Mouse (Mus musculus): ENCODE results near the gene Apba3.
"Not testable (repeated sequence)": the region's sequence is repeated elsewhere in the genome, so short reads cannot be mapped to it uniquely, and the experiment has no call there.

The Apba3 gene

DNA sequence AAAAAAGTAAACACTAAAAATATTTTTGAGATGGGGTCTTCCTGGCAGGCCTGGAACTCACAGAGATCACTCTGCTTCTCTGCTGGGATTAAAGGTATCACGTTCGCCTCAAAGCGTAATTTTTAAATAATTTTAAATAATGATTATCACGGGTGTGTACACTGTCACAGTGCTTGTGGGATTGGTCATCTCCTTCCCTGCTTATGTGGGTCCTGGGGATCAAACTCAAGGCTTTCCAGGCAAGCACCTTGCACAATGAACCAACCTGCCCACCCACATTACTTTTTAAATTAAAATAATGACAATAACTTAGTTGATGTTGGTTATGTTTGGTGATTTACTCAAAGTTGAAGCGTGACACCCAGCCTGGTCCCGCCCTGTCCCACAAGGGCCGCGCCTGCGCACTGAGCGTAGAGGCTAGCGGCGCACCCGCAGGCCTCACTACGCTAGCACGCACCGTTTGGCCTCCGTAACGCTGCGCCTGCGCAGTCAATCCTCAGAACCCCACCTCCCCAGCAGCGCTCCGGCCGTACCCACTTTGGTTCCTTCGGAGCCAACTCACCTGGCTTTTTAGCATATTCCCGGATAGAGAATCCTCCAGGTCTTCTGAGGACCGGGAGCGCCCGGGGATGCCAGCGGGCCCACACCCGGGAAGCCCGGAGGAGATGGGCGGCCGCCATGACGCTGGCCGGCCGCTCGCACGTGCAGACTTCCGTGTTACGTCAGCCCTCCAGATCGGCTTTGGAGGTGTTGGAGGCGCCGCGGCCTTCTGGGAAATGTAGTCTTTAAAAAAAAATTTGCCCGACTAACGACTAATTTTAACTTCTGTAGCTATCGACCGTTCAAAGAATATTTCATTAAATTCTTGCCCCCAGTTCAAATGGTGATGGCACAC, at the start of gene Apba3, which contains the start of gene Mrpl54:
Apba3 (plus strand) TSS at position 750 of the 895 bp plus-strand sequence.
Mrpl54 (minus strand) TSS at position 724 of the 895 bp plus-strand sequence.
- DNase-seq (ENCODE audit: low spot score in 2 of 2): peak; percentile 97 to 98

DNA sequence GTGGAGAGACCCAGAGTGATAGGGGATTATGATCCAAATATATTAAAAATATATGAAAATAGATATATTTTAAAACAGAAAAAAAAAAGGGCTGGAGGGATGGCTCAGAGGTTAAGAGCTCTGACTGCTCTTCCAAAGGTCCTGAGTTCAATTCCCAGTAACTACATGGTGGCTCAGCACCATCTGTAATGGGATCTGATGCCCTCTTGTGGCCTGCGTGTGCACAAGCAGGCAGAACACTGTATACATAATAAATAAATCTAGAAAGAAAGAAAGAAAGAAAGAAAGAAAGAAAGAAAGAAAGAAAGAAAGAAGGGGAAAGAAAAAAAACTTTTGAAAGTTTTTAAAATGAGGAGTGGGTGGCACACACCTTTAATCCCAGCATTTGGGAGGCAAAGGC, 49.5 kb upstream of the Apba3 start:
- not testable (repeated sequence) for DNase-seq (ENCODE audit: low spot score in 2 of 2)

DNA sequence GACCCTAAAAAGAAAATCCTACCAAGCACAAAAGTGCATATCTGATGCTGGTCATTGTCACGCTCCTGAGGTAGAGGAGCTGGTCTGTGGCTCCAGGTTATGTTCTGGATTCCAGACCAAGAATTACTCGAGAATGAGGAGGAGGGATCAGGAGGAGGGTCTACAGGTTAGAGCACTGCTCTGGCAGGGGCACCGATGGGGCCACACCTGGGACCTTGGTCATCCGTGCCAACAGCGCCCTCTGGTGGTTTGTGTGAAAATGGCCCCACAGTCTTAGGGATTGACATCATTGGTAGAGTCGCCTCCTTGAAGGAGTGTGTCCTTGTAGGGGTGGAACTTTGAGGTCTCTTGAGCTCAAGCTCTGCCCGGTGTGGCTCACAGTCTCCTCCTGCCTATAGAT, 48.8 kb upstream of the Apba3 start:
- peak in 1 of 2 experiments; percentile 44 for DNase-seq (ENCODE audit: low spot score in 2 of 2)

DNA sequence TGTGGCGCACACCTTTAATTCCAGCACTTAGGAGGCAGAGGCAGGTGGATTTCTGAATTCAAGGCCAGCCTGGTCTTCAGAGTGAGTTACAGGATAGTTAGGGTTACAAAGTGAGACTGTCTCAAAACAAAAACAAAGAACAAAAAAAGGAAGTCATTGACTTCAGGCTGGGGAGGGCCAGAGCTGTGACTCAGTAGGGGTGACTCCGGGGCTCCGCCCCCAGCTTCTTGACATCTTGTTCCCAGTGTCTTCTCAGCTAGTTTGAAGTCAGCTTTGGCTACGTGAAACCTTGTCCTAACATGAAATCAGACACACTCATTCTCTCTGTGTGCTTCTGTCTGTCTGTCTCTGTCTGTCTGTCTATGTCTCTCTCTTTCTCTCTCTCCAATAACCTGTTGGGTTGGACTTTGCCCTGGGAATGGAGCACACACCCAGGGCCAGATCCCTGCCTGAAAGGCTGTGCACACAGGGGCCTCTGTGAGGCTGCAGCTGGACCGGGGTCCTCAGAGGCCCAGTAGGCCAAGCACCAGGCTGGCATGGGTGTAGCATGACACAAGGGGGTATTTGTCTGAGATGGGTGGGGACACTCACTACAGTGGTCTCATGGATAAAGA, 45.3 kb upstream of the Apba3 start:
- no peak for DNase-seq (ENCODE audit: low spot score in 2 of 2)

GRCm38 (mm10) chr10:81223731-81224130, 43.0 kb upstream of the Apba3 start:
- DNase-seq (ENCODE audit: low spot score in 2 of 2): not testable (repeated sequence)

DNA sequence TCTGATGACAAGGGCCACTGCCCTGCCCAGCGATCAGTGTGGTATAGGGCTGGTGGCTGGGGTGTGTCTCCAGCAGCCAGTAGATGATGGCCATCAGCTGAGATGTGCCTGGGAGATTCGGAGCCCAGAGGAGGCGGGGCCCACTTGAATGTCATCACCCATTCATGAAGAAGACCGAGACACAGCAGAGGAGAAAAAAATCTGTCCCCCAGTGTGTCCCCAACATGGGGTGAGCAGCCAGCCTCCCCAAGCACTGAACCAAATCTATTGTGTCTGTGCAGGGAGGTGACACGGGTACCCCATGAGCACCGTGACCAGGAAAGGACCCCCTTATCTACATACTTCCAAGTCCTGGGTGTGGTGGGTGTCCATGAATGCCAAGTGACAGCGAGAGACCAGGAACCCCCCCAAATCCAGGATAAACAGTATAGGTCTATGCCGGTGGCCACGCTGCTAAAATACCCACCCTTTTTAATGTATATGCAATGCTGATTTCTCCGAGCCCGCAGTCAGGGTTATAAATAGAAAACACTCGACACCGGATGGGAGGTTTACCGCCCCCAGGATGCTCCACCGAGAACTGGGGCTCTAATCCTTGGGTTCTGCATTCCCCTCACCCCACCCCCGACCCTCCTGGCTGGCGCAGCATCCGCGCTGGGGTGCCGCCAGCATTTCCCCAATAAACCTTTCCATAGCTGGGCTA, 36.9 kb upstream of the Apba3 start:
- no peak for DNase-seq (ENCODE audit: low spot score in 2 of 2)

GRCm38 (mm10) chr10:81230438-81231332, 36.1 kb upstream of the Apba3 start, which contains the start of gene Atcay:
Atcay (minus strand) TSS chr10:81230833.
- DNase-seq (ENCODE audit: low spot score in 2 of 2): no peak

GRCm38 (mm10) chr10:81231436-81231835, 35.3 kb upstream of the Apba3 start:
- no peak for DNase-seq (ENCODE audit: low spot score in 2 of 2)

DNA sequence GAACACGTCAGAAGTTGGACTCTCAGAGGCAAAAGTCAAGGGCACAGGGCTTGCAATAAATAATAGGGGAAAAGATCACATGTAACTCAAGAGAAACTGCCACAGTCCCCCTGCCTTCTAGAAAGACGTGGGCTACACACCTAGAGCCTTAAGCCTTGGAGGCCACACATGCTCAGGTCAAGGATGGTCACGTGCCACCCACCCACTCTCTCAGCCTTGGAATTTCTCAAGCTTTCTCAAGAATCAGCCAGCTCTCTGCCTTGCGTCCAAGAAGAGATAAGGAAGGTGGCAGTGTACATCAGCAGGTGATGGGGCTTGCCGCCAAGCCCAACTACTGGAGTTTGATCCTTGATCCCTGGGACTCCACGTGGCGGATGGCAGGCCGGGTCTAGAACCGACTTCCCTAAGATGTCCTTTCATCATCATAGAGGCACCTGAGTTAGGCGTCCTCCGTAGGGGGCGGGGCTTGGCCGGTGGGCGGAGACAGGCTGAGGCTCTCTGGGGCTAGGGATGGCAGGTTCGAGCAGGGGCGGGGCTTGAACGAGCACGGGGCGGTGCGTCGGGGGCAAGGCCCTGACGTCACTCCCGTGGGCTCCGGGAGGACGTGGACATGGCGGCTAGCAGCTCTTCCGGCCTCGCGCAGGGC, 34.1 kb upstream of the Apba3 start, which contains the start of gene Zfr2:
Zfr2 (plus strand) TSS at position 576 of the 646 bp plus-strand sequence.
- DNase-seq (ENCODE audit: low spot score in 2 of 2): peak; percentile 76 to 77

GRCm38 (mm10) chr10:81233226-81233585, 33.6 kb upstream of the Apba3 start:
- DNase-seq (ENCODE audit: low spot score in 2 of 2): no peak

- no peak for DNase-seq (ENCODE audit: low spot score in 2 of 2)
Observed at GRCm38 (mm10) chr10:81234206-81234605, 32.6 kb upstream of the Apba3 start.

DNA sequence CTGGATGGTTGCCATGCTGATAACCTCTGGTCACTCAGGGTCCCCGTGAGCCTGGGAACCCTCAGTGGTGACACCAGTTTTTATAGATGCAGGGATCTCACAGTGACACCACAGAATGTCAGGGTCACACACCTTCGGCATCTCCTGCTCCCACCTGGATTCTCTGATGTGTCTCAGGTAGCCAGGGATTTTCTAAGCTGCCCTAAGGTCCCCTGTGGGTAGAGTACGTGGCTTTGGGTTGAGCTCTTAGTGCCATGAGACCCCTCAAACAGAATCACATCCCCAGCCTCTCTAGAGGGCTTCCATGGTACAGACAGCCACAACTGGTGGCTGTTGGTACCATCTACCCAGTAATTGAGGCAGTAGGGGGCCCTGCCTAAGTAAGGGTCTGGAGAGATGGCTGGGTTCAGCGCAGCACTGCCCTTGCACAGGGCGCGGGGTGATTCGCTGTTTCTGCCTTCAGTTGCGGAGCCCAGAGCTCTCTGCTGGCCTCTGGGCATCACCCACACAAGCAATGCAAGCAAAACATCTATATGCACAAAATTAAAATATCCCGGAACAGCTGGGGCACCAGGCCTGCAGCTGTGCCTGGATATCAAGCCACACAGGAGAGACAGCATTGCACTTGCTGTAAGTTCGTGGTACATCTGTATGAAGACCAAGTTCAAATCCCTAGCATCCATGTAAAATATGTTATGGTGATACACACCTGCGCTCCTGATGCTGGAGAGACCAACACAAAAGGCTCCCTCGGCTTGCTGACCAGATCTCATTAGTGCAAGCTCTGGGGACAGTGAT, 30.1 kb upstream of the Apba3 start:
- DNase-seq (ENCODE audit: low spot score in 2 of 2): no peak

DNA sequence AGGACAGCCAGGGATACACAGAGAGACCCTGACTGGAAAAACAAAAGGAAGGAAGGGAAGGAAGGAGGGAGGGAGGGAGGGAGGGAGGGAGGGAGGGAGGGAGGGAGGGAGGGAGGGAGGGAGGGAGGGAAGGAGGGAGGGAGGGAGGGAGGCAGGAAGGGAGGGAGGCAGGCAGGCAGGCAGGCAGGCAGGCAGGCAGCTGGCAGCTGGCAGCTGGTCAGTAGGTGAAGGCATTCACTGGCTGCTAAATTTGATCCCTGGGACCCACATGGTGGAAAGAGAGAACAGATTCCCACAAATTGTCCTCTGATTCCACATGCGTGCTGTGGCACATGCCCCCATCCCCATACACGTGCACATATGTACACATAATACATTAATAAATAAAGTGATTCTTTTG, 28.1 kb upstream of the Apba3 start:
- no peak for DNase-seq (ENCODE audit: low spot score in 2 of 2)

GRCm38 (mm10) chr10:81240876-81241275, 25.9 kb upstream of the Apba3 start:
- DNase-seq (ENCODE audit: low spot score in 2 of 2): no peak

GRCm38 (mm10) chr10:81242021-81242420, 24.7 kb upstream of the Apba3 start:
- DNase-seq (ENCODE audit: low spot score in 2 of 2): no peak

DNA sequence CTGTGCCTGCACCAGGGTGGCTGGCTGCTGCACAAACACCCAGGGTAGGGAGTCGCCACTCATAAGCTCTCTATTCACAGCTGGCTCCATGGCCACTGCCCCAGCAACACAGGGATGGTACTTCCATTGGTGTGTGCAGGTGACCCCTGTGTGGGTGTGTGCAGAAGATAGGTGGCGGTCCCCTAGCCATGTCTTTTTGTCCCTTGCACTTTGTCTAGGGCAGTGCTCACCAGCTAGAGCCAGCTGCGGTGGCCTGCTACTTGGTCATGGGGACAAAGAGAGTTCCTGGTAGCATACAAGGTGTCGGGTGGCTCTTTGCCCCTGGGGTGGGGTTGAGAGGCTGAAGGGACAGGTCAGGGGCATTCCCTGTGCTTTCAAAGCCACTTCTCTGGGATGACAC, 22.6 kb upstream of the Apba3 start:
- DNase-seq (ENCODE audit: low spot score in 2 of 2): no peak

GRCm38 (mm10) chr10:81244595-81244994, 22.2 kb upstream of the Apba3 start:
- DNase-seq (ENCODE audit: low spot score in 2 of 2): peak; percentile 52 to 58

DNA sequence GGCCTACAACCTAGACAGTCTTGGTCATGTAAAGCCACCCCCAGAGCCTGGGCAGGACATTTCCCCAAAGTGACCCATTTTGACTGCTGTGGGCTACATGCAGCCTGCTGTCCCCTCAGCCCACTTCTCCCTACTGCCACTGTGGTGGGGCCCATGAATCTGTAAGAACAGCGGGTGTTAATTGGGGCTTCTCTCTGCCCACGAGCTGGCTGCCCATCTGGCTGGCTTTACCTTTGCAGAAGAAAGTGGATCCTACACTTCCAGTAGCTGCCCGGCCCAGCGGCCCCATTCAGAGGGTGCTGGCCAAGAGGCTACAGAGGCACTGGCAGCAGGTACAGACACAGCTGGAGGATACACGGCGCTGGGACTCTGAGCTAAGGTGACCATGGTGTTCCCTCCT, 21.6 kb upstream of the Apba3 start:
- no peak for DNase-seq (ENCODE audit: low spot score in 2 of 2)

DNA sequence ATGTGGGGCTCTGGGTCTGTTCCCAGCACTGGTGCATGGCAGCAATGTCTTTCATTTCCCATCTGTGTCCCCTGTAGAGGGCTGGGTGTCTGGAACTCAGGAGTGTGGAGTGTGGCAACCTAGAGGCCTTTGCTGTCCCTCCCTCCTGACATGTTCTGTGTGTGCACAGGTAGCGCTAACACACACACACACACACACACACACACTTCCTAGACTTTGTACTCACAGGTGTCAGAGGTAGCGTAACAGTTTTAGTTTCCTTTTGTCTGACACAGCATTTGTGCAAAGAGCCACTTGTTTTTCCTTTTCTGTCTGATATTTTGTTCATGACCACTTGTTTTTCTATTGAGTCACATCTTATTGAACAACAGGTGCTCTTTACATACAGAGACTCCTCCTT, 19.0 kb upstream of the Apba3 start:
- DNase-seq (ENCODE audit: low spot score in 2 of 2): no peak

DNA sequence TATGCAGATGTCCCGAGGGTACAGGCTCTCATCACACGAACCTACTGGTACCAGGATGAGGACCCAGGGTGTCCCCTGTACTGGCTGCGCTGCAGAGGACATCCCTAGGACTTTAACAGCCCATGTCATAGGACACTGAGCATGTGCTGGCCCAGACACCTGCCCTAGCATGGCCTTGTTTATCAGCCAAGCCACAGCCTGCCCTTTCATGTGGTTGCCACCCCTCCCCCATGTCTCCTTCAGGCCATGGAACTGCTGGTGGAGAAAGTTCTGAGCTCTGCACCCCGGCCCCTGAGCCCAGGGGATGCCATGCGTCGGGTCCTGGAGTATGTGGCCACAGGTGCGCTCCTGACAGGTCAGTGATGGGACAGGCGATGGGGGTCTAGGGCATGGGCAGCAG, 17.3 kb upstream of the Apba3 start:
- no peak for DNase-seq (ENCODE audit: low spot score in 2 of 2)
